Mouse (Mus musculus): ENCODE results near the gene Hspb8.

- TF ChIP-seq RCOR1 (conservative IDR thresholded peaks at IDR 0.05; ENCODE audit: low read depth, low read length) = no peak
- no peak for TF ChIP-seq CTCF (conservative IDR thresholded peaks at IDR 0.05 in 1 of 2, IDR thresholded peaks at IDR 0.05 in 1 of 2; ENCODE audit: low read depth in 2 of 2, low read length in 2 of 2)
- TF ChIP-seq MAFK (IDR thresholded peaks at IDR 0.05; ENCODE audit: insufficient replicate concordance, low read length) = no peak
- TF ChIP-seq BHLHE40 (IDR thresholded peaks at IDR 0.05; ENCODE audit: low read depth, low read length) = no peak
- TF ChIP-seq HCFC1 (IDR thresholded peaks at IDR 0.05; ENCODE audit: low read depth, low read length) = no peak
- no peak for TF ChIP-seq EP300 (IDR thresholded peaks at IDR 0.05; ENCODE audit: low read length)
- TF ChIP-seq POLR2A (IDR thresholded peaks at IDR 0.05; ENCODE audit: low read depth, low read length) = no peak
- no peak for TF ChIP-seq ETS1 (conservative IDR thresholded peaks at IDR 0.05; ENCODE audit: low read depth, low read length)
- TF ChIP-seq TCF12 (IDR thresholded peaks at IDR 0.05; ENCODE audit: low read depth, low read length) = no peak
- TF ChIP-seq MAX (IDR thresholded peaks at IDR 0.05; ENCODE audit: low read length) = no peak
- no peak for TF ChIP-seq CHD2 (IDR thresholded peaks at IDR 0.05; ENCODE audit: low read length)
- no peak for TF ChIP-seq NRF1 (IDR thresholded peaks at IDR 0.05; ENCODE audit: low read depth, low read length)
- no peak for TF ChIP-seq GABPA (IDR thresholded peaks at IDR 0.05; ENCODE audit: insufficient replicate concordance, low read depth, low read length)
Observed at GRCm38 (mm10) chr5:116448409-116449191, 25.9 kb upstream of the Hspb8 start.
